Mouse (Mus musculus) C2C12 (cell line): ENCODE data around the gene Chst15.

Experiments
- CTCF ChIP-seq: IDR thresholded peaks from one replicate; pipeline ENCODE4 v1.5.1; 2011; ENCODE audit not compliant: control insufficient read depth, insufficient read depth, insufficient read length
- MYOG ChIP-seq: IDR thresholded peaks from one replicate; pipeline ENCODE4 v1.6.1; 2011; ENCODE audit not compliant: control insufficient read depth, insufficient read length; ENCODE audit errors: extremely low read depth
- USF1 ChIP-seq: IDR thresholded peaks from one replicate; pipeline ENCODE4 v1.6.1; 2011; ENCODE audit warnings: low read depth, mild to moderate bottlenecking, control low read depth, moderate library complexity

GRCm38 (mm10) chr7:132358250-132358649, 41.2 kb upstream of the Chst15 start:
- TF ChIP-seq MYOG (no peak), CTCF (no peak), USF1 (no peak)
